Mouse (Mus musculus) brain, embryonic 18.5 days (tissue): ENCODE data around the gene Clec14a.
"Not testable (repeated sequence)": the region's sequence is repeated elsewhere in the genome, so short reads cannot be mapped to it uniquely, and the experiment has no call there.

Source experiments
- DNase-seq: peaks from one replicate; pipeline ENCODE4 v3.0.0-alpha.2; 2012; ENCODE audit warnings: low read depth, low spot score

The Clec14a gene

GRCm38 (mm10) chr12:58268563-58269501 lies at the start of gene Clec14a:
Gene Clec14a (minus strand): TSS chr12:58269290.
- DNase-seq: no peak

DNA sequence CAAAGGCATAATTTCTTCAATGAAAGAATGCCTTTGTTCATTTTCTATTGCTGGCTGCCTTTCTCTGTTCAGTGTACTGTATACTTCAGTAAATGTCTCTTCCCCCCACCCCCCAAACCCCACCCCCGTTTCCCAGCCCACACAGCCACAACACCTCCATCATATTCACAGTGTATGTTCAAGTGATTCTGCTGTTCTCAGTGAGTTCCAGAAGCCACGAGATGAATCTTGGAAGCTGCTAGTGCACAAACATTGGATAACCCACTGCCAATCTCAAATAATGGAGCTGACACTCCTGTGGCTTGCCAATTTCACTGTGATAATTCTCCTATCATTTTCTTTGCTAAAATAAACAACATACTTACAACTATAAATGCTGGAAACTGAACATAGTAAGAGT lies 38.7 kb upstream of the Clec14a start:
- peak; percentile 24 for DNase-seq

- not testable (repeated sequence) for DNase-seq
These were observed 37.3 kb upstream of the Clec14a start for GRCm38 (mm10) chr12:58306402-58306801.

- DNase-seq: no peak
These were observed 36.5 kb upstream of the Clec14a start for GRCm38 (mm10) chr12:58305567-58305966.

DNA sequence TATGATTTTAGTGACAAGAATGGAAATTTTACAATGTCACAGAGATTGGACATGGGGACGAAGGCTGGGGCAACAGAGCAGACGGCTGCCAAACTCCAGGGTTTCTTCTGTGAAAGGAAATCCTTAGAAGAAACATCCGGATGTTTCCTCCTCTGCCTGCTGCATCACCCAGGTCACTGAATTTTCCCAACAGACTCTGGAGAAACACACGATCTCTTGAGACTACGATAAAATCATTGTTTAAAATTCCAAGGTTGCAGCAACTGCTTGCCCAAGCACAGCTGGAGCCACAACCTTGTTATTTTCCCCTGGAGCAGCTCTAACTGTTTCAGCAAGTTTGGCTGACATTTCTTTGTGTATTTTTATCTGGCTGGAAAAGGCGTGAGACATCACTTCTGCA lies 27.9 kb upstream of the Clec14a start:
- DNase-seq: no peak

GRCm38 (mm10) chr12:58285912-58286311 lies 16.8 kb upstream of the Clec14a start:
- no peak for DNase-seq

GRCm38 (mm10) chr12:58270520-58270919 lies 1.4 kb upstream of the Clec14a start:
- DNase-seq: no peak

GRCm38 (mm10) chr12:58269505-58269904 lies 415 bp upstream of the Clec14a start:
- no peak for DNase-seq

GRCm38 (mm10) chr12:58268186-58268562 lies 916 bp downstream of the Clec14a start:
- DNase-seq: no peak

DNA sequence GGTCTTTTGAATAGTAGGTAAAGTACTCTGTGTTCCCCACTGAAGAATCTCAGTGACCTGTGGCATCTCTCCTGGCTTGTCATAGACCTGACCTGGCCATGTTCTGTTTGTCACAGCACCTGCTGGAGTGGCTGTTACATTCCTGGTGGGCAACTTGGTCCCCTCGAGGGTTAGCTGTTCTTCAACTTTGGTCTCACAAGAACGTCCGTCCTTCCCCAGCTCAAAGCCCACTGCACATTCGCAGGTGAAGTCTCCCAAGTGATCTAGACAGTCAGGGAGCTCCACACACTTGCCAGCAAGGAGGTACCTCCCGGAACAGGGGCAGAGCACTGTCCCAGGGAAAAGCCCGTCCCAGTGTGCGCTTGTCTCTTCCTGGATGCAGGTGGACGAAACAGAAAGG lies 1.3 kb downstream of the Clec14a start:
- no peak for DNase-seq

DNA sequence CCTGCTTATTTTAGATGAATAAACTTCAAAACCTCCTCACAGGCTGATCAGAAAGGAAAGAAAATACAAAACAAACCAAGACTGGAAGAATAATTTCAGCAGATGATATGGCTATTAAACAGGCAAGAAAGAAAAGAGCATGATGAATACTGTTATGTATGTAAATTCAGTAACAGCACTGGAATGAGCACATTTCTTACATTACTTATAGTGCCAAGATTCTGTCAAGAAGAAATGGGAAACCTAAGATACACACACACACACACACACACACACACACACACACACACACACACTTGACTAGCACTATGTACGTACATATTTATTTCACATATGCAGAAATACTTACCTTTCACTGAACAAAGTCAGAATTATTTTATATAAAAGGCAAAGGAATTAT lies 17.2 kb downstream of the Clec14a start:
- DNase-seq: no peak

GRCm38 (mm10) chr12:58232489-58232888 lies 36.6 kb downstream of the Clec14a start:
- DNase-seq: no peak

DNA sequence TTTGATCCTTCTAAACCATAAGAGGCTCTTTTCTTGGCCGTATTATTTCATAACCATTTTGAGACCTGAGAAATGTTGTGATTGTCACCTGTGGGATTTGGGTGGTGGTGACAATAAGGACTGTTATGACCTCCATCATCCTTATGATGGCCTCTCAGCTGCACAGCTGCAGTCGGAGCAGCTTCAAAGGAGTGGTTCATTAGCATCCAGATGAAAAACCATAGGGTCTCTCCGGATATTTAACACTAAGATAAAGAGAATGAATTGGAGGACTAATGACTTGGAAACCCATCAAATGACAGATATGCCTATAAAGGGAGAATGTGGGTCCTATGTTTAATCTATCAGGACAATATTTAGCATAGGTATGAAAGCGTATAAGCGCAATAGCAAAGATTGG lies 43.4 kb downstream of the Clec14a start:
- DNase-seq: no peak

GRCm38 (mm10) chr12:58219078-58219477 lies 50.0 kb downstream of the Clec14a start:
- DNase-seq: no peak

DNA sequence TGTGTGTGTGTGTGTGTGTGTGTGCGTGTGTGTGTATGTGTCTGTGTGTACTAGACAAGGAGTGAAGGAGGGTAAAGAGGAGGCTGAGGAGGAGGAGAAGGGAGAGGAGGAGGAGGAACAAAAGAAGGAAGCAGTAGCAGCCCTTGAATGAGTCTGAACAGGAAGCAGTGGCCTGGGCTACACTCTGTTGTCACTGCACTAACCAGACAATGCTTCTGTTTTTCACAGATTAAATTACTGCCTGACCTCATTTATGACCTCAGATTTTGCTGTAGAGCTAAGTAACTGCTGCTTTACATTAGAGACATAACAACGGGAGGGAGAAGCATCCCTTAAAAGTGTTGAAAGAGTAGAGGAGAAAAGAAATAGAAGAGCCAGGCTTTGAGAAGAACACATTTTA lies 52.9 kb downstream of the Clec14a start:
- DNase-seq: no peak
